Mouse (Mus musculus) G1E (cell line): ENCODE data around the gene Dnajc5g. TPM values are rescaled to one million over a fixed set of nuclear protein-coding genes. Genes with fewer than 3 reads are reported as not detected.

Experiments
- ATAC-seq: 2 replicates; pipeline ENCODE4 v1.8.0; 2016; ENCODE audit warnings: mild to moderate bottlenecking; ENCODE audit not compliant: insufficient number of reproducible peaks, poor library complexity, low FRiP score, severe bottlenecking; ENCODE audit errors: extremely low read depth
- DNase-seq: peaks from one replicate; pipeline ENCODE4 v3.0.0; 2012; ENCODE audit warnings: low spot score
- H3K27me3 ChIP-seq: 2 replicates; pipeline ENCODE4 v1.6.1; 2012; ENCODE audit warnings: mild to moderate bottlenecking, low read length, inconsistent platforms; ENCODE audit not compliant: insufficient read depth
- H3K36me3 ChIP-seq: replicated peaks from 2 replicates; pipeline ENCODE3; 2012; ENCODE audit warnings: mild to moderate bottlenecking, inconsistent platforms
- H3K4me1 ChIP-seq: 2 replicates; pipeline ENCODE4 v1.6.1; 2012; ENCODE audit warnings: low read depth, low read length, inconsistent platforms, mixed read lengths; ENCODE audit not compliant: insufficient read depth
- H3K4me3 ChIP-seq: 2 replicates; pipeline ENCODE4 v1.5.1; 2012; ENCODE audit warnings: low read depth, mild to moderate bottlenecking, inconsistent platforms, low read length, moderate library complexity, mixed read lengths
- H3K9me3 ChIP-seq: replicated peaks from 2 replicates; pipeline ENCODE4 v1.6.1; 2012; ENCODE audit warnings: inconsistent platforms
- CTCF ChIP-seq: IDR thresholded peaks from 2 replicates; pipeline ENCODE4 v1.5.1; 2012; ENCODE audit warnings: low read depth, low read length, inconsistent platforms, mixed read lengths
- GATA1 ChIP-seq: IDR thresholded peaks from 2 replicates; pipeline ENCODE4 v1.6.1; 2012; ENCODE audit warnings: borderline replicate concordance, low read length, inconsistent platforms, mixed read lengths
- GATA2 ChIP-seq: IDR thresholded peaks from 2 replicates; pipeline ENCODE4 v1.6.1; 2012; ENCODE audit warnings: low read depth, low read length, inconsistent platforms, borderline replicate concordance
- POLR2AphosphoS5 ChIP-seq: IDR thresholded peaks from 2 replicates; pipeline ENCODE4 v1.6.1; 2012; ENCODE audit warnings: low read depth, low read length, inconsistent platforms; ENCODE audit not compliant: insufficient replicate concordance
- TAL1 ChIP-seq: conservative IDR thresholded peaks from 2 replicates; pipeline ENCODE4 v1.6.1; 2012; ENCODE audit warnings: low read depth, low read length, inconsistent platforms, mixed read lengths
- polyA plus RNA-seq: library from polyadenylated mRNA; stranded (reverse); fragments of >175 nt; gene quantifications from 2 replicates; pipeline ENCODE4 v1.2.3, GENCODE M21; 2012
- total RNA-seq, 2 experiments: library from RNA; stranded (forward) in 1 of 2; stranded (reverse) in 1 of 2; fragments of 200-1000 nt in 1 of 2; fragments of >200 nt in 1 of 2; fragmentation: Nextera tagmentation in 1 of 2; gene quantifications; 2 replicates each; pipeline ENCODE4 v1.2.3; 2014 to 2017

Gene Dnajc5g
- total and polyA plus RNA-seq, 3 experiments, result not detected

DNA sequence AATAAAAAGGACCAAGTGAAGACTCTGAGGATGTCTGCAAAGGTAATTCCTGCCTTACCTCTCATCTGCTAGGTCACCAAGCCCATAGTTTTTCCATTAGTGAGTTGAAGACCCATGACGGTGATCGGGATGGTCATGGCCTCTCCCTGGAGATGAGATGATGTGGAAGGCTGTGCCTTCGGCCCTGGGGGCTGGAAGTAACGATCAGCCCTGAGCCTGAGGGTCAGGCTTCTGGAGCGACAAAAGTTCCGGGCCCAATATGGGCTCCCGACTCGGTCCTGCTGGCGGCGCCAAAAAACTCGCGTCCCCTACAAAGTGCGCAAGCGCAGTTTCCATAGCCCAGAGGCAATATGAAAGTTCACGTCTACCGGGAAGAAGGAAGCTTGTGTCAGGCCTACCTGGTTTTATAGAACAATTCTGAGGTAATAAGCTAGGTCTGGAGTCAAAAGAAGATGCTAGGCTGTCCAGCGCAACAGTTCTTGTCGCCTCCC lies 2.0 kb downstream of the Dnajc5g start, which contains the start of gene Slc30a3:
Slc30a3 (minus strand) TSS at position 238 of the 491 bp plus-strand sequence.
- Histone ChIP-seq H3K36me3 (no peaks in the 10 kb centered on the region), H3K9me3 (no peaks in the 10 kb centered on the region), H3K4me3 (no peak within 1 kb of the TSS), H3K27me3 (peaks cover 31% of the 10 kb centered on the region), H3K4me1 (no peaks in the 10 kb centered on the region)
- ATAC-seq (no peak), DNase-seq (no peak)
- TF ChIP-seq GATA1 (no peak), TAL1 (no peak), POLR2AphosphoS5 (no peak), CTCF (no peak), GATA2 (no peak)

DNA sequence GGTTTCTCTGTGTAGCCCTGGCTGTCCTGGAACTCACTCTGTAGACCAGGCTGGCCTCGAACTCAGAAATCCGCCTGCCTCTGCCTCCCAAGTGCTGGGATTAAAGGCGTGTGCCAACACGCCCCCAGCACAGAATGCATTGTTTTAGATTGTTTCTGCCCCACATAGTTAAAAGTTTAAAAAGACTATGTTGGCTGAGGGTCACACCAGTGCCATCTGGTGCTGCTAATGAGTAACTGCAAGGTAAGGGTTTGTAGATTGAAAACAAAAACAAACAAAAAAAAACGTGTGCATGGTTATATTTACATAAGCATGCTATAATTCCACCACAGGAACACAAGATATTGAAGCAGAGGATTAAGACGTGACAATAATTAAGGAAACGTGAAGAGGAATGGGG lies 4.7 kb downstream of the Dnajc5g start:
- no peak for DNase-seq
- no peaks in the 10 kb centered on the region for H3K36me3 ChIP-seq
- H3K4me3 ChIP-seq, result no peak overlapping the region
- TF ChIP-seq CTCF (no peak), GATA1 (no peak), POLR2AphosphoS5 (no peak), TAL1 (no peak), GATA2 (no peak)
- no peak for ATAC-seq
- no peaks in the 10 kb centered on the region for H3K4me1 ChIP-seq
- peaks cover 16% of the 10 kb centered on the region for H3K27me3 ChIP-seq
- no peaks in the 10 kb centered on the region for H3K9me3 ChIP-seq

DNA sequence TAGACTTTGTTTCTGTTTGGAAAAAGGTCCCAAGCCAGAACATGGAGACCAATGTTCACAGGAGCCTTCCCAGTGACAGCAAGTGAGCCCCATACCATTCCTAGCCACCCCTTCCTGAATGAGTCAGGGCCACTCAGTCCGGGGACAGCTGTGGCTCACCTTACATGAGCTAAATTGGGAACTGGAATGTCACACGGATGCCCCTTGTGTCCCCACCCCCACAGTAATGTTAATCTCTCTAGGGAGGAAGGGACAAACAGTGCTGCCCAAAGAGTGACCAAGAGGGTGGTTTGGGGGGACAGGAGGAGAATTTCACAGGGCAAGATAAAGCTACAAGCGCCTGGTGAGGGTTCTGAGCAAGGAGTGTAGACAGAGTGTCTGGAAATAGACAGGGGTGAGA lies 10.3 kb downstream of the Dnajc5g start, which contains the start of gene Trim54:
Trim54 (plus strand) TSS at position 359 of the 400 bp plus-strand sequence.
- TF ChIP-seq GATA2 (no peak), POLR2AphosphoS5 (no peak), TAL1 (no peak), CTCF (no peak), GATA1 (no peak)
- peaks cover 25% of the 10 kb centered on the region for H3K27me3 ChIP-seq
- DNase-seq (no peak), ATAC-seq (no peak)
- no peaks in the 10 kb centered on the region for H3K9me3 ChIP-seq
- H3K4me3 ChIP-seq, result no peak within 1 kb of the TSS
- H3K36me3 ChIP-seq, result no peaks in the 10 kb centered on the region
- H3K4me1 ChIP-seq, result no peaks in the 10 kb centered on the region

DNA sequence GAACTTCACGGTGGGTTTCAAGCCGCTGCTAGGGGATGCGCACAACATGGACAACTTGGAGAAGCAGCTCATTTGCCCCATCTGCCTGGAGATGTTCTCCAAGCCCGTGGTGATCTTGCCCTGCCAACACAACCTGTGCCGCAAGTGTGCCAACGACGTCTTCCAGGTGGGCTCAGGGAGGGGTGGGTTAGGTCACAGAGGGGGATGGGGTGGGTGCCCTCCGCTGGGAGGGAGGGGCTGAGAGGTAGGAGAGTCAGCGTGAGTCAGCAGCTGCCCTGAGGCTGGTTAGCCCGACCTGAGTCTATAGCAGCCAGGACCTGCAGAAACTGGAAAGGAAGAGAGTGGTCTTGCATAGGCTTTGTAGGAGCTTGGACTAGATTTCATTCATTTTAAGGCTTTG lies 10.8 kb downstream of the Dnajc5g start:
- H3K4me3 ChIP-seq, result no peak overlapping the region
- no peaks in the 10 kb centered on the region for H3K36me3 ChIP-seq
- H3K4me1 ChIP-seq, result no peaks in the 10 kb centered on the region
- peaks cover 25% of the 10 kb centered on the region for H3K27me3 ChIP-seq
- no peak for DNase-seq
- TF ChIP-seq CTCF (no peak), POLR2AphosphoS5 (no peak), GATA2 (no peak), TAL1 (no peak), GATA1 (no peak)
- no peaks in the 10 kb centered on the region for H3K9me3 ChIP-seq
- ATAC-seq, result no peak

DNA sequence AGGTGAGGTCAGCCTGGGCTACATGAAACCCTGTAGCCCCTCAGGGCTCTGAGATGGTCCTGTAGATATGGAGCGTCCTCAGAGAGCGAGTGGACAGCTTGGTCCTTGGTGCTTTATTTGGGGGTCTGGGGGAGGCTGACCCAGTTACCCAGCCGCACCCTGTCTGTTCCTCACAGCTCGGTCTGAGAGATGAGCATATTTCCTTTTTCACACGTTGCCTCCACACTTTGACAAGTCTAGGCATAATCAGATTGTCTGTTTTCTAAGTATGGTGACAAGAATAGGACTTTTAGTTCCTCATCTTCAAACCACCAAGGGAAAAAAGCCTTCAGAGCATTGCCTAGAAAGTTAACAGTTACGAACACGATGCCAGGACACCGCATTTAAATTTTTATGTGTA lies 15.0 kb downstream of the Dnajc5g start:
- ATAC-seq (no peak), DNase-seq (no peak)
- Histone ChIP-seq H3K27me3 (peaks cover 34% of the 10 kb centered on the region), H3K9me3 (no peaks in the 10 kb centered on the region), H3K36me3 (no peaks in the 10 kb centered on the region), H3K4me1 (no peaks in the 10 kb centered on the region), H3K4me3 (no peak overlapping the region)
- no peak for TF ChIP-seq CTCF
- TF ChIP-seq GATA2, result no peak
- no peak for TF ChIP-seq POLR2AphosphoS5
- no peak for TF ChIP-seq TAL1
- TF ChIP-seq GATA1, result no peak

DNA sequence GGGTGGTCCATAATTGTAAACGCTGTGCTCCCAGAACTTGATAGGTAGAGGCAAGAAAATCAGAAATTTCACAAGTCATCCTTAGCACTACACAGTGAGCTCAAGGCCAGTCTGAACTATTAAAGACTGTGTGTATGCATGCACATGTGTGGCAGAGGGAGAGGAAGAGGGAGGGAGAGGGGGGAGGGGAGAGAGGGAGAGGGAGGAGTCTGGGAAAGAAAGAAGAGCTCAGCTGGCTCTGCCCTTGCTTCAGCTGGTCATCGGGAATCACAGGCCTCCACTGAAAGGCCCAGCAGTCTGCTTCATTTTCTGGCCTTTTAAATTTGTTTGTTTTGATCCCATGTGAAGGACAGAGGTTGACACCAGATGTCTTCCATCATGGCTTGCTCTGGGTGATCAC lies 17.4 kb downstream of the Dnajc5g start:
- peaks cover 22% of the 10 kb centered on the region; the same call in 1 of the 2 replicates for H3K27me3 ChIP-seq
- TF ChIP-seq CTCF (no peak), TAL1 (no peak), GATA1 (no peak), GATA2 (no peak), POLR2AphosphoS5 (no peak)
- no peaks in the 10 kb centered on the region for H3K4me1 ChIP-seq
- H3K36me3 ChIP-seq, result no peaks in the 10 kb centered on the region
- no peaks in the 10 kb centered on the region for H3K9me3 ChIP-seq
- no peak overlapping the region for H3K4me3 ChIP-seq
- DNase-seq, result no peak
- no peak for ATAC-seq

DNA sequence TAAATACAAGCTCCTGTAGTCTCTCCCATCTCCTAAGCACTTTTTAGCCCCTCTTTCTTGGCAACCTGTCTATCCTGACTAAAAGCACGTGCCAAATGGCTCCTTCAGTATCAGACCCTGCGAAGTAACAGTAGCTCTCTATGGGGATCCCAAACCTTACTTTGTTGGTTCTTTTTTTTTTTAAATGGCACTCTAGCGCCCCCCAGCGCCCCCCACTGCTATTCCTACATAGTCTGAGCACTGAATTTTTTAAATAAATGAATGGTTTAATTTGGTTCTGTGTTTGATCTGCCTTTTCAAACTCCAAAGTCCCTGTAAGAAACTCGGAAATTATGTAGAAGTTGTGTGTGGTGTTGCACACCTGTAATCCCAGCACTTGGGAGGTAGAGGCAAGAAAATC lies 20.0 kb downstream of the Dnajc5g start:
- H3K36me3 ChIP-seq, result no peaks in the 10 kb centered on the region
- no peak overlapping the region for H3K4me3 ChIP-seq
- TF ChIP-seq POLR2AphosphoS5 (no peak), GATA2 (no peak), GATA1 (no peak), CTCF (no peak), TAL1 (no peak)
- H3K4me1 ChIP-seq, result no peaks in the 10 kb centered on the region
- ATAC-seq (no peak), DNase-seq (no peak)
- peaks cover 27% of the 10 kb centered on the region for H3K27me3 ChIP-seq
- H3K9me3 ChIP-seq, result no peaks in the 10 kb centered on the region
